Mouse (Mus musculus): ENCODE measurements around the gene Rpl13a.

The Rpl13a gene

DNA sequence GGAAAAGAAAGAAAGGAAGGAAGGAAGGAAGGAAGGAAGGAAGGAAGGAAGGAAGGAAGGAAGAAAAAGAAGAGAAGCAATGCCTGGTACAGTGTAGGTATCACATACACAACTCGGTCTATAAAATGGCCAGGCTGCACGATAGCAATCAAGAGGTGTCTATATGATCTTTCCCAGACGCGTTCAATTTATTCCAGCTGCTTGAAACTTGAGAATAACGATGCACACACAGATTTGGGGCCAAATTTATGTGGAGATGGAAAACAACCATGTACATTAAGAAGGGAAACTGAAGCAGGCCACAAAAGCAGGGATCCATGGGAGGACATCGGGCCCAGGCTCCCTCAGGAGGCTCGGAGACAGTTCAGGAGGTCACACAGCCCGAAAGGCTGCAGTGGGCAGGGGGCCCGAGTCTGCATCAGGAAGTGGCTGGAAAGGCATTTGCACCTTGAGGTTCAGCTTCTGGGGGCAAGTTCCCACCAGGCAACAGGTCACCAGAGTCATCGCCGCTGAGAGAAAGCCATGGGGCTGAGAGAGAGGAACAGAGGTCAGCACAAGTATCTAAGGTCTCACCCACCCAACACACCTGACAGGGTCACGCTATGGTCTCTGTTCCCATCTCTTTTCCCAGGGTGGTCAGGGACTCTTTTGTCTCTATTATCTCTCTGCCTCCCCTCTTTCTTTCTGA, 35.6 kb downstream of the Rpl13a start:
- no peak for DNase-seq (ENCODE audit: inconsistent age in 2 of 2, low spot score in 1 of 2)

DNA sequence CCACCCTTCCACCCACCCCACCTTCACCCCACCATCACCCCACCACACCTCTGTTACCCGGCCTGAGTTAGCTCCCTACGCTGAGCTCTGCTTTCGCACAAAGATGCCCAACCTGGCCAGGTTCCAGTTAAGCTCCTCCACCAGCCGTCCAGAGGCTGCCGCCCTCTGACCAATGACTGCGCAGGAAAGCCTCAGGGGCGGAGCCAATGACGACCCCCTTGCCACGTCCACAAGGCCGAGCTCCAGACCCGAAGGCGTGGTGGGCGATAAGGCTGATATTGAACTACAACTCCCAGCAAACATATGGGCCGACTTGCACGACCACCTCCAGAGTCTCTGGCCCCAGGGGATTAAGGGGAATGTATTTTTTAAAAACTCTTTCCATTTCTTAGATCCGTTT, 36.5 kb downstream of the Rpl13a start, which contains the start of gene Rcn3:
Gene Rcn3, minus strand, starts transcription at position 174 of the 400 bp plus-strand sequence.
- DNase-seq (ENCODE audit: inconsistent age in 2 of 2, low spot score in 1 of 2) = peak; percentile 78 to 83

GRCm38 (mm10) chr7:45091001-45091990, 37.3 kb downstream of the Rpl13a start:
- no peak for DNase-seq (ENCODE audit: inconsistent age in 2 of 2, low spot score in 1 of 2)

DNA sequence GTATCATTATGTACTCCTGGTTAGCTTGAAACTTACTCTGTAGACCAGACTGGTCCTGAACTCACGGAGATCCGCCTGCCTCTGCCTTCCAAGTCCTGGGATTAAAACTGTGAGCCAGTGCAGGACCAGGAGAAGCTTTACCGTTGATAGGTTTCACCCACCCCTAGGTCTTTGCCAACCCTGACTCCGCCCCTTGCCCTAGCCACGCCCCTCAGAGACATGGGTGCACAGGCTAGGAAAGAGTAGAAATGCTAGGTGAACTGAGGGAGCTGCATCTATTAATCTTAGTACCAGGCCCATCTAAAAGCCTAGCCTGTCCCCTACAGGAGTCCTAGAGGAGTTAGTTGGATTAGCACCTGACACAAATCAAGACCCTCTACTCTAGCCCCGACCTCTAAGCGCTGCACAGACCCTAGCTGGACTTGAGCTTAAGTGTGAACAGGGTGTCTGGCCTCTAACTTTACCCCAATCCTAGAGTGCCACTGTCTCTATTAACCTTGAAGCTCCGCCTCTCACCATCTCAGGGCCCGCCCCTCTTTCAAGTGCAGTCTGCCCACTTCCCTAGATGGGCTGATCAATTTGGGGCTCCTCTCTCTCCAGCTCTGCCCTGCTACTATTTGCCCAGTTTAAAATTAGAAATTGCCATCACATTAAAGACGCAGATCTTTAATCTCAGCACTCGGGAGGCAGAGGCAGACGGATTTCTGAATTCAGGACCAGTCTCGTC, 38.1 kb downstream of the Rpl13a start:
- peak in 1 of 2 experiments; percentile 35 for DNase-seq (ENCODE audit: inconsistent age in 2 of 2, low spot score in 1 of 2)

DNA sequence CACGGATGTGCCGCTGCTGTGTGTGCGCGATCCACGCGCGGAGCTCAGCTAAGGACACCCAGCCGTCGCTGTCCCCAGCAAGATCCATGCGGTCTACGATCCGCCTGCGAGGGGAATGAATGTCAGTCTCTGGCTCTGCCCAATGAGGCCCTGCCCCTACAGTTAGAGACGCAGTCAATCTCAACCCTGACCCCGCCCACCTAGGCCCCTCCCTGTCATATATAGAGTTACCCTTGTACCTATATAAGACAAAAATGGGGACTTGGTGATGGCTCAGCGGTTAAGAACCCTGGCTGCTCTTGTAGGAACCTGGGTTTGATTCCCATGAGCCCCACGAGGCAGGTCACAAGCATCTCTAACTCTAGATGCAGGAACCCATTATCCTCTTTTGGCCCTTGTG, 40.0 kb downstream of the Rpl13a start:
- no peak for DNase-seq (ENCODE audit: inconsistent age in 2 of 2, low spot score in 1 of 2)

DNA sequence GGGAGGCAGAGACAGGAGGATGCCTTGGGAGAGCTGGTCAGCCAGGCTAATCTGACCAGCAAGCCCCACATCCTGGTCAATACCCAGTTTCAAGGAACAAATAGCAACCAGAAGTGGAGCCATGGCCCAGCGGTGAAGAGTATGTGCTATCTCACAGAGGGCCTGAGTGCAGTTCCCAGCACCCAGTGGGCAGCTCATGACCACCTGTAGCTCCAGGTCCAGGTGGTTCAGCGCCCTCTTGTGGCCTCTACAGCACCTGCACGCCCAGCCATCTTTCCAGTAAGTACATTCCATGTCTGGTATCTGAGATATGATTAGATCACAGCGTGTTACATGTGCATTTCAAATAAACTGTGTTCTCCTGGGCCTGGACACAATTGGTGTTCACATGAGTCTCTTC, 42.5 kb downstream of the Rpl13a start:
- no peak for DNase-seq (ENCODE audit: inconsistent age in 2 of 2, low spot score in 1 of 2)

- no peak for DNase-seq (ENCODE audit: inconsistent age in 2 of 2, low spot score in 1 of 2)
Measured at GRCm38 (mm10) chr7:45083300-45083890, 45.2 kb downstream of the Rpl13a start.

- peak in 1 of 2 experiments; percentile 68 for DNase-seq (ENCODE audit: inconsistent age in 2 of 2, low spot score in 1 of 2)
Measured at GRCm38 (mm10) chr7:45082401-45083299, 45.9 kb downstream of the Rpl13a start.

- DNase-seq (ENCODE audit: inconsistent age in 2 of 2, low spot score in 1 of 2) = no peak
Measured at GRCm38 (mm10) chr7:45081016-45081415, 47.5 kb downstream of the Rpl13a start.

- peak; percentile 89 to 97 for DNase-seq (ENCODE audit: inconsistent age in 2 of 2, low spot score in 1 of 2)
Measured at GRCm38 (mm10) chr7:45079856-45080255, 48.7 kb downstream of the Rpl13a start.

- DNase-seq (ENCODE audit: inconsistent age in 2 of 2, low spot score in 1 of 2) = peak; percentile 82 to 92
Measured at GRCm38 (mm10) chr7:45078513-45078912, 50.0 kb downstream of the Rpl13a start.

- DNase-seq (ENCODE audit: inconsistent age in 2 of 2, low spot score in 1 of 2) = no peak
Measured at GRCm38 (mm10) chr7:45077829-45078228, 50.7 kb downstream of the Rpl13a start.

DNA sequence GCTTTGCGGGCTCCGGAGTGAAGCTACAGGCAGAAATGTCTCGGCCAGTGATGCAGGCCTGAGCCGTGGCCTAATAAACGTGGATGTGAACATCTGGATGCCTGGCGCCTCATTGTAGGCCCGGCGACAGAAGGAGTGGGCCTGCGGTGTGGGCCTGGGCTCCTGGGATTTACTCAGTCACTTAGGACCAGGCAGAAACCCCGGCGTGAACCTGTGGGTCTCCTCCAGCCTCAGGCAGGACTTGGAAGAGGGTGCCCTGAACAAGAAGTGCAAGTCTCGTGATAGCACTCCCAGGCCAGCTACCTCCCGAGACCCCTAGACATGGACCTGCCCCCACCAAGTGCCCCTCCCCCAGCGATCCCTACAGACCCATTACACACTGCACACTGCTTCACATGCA, 51.2 kb downstream of the Rpl13a start:
- DNase-seq (ENCODE audit: inconsistent age in 2 of 2, low spot score in 1 of 2) = no peak

DNA sequence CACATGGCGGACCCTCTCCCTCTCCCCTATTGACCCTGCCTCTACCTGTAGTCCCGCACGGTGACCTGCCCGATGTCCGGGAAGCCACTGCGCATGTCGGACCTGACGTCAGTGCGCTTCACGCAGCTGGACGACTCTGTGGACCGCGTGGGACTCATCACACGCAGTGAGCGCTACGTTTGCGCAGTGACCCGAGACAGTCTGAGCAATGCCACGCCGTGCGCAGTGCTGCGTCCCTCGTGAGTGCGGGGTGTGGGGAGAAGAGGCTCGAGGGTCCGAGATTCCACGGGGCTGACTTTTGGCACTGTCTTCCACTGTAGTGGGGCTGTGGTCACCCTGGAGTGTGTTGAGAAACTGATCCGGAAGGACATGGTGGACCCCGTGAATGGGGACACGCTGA, 52.1 kb downstream of the Rpl13a start:
- DNase-seq (ENCODE audit: inconsistent age in 2 of 2, low spot score in 1 of 2) = no peak
